Mouse (Mus musculus): ENCODE measurements around the gene Rtkn2. TPM values are rescaled to one million over a fixed set of nuclear protein-coding genes. Genes with fewer than 3 reads are reported as not detected.

Rtkn2 gene
- polyA plus RNA-seq, 1 experiment from 2014 or later: 8.9 TPM

DNA sequence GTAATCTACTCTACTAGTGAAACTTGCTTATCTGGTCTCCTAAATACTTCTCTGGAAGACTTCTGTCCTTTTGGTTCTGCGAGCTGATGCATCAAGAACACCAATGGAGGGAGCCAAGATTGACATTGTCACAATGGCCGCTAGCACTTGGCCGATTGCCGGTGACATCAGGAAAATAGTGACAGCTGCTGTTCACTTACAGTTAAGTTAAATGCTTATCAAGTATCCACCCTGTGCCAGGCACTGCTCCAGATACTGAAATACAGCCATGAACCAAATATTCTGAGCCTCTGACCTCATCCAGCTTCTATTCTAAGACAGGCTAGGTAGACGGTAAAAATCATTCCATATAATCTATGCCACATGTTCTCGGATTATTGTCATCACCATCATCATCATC lies 123.2 kb downstream of the Rtkn2 start:
- no peak for ATAC-seq
- H3K9me3 ChIP-seq: no peaks in the 10 kb centered on the region
- H3K27ac ChIP-seq: no peak overlapping the region
- H3K4me1 ChIP-seq (replicated peaks): peaks cover 40% of the 10 kb centered on the region
- no peak overlapping the region for H3K4me2 ChIP-seq (replicated peaks)
- H3K36me3 ChIP-seq: peaks cover 16% of the 10 kb centered on the region
- WGBS: 97% methylated on average over 6 of the region's 6 CpGs
- H3K9ac ChIP-seq (replicated peaks): no peak overlapping the region
- H3K27me3 ChIP-seq: no peaks in the 10 kb centered on the region
- no peak overlapping the region for H3K4me3 ChIP-seq (replicated peaks)

DNA sequence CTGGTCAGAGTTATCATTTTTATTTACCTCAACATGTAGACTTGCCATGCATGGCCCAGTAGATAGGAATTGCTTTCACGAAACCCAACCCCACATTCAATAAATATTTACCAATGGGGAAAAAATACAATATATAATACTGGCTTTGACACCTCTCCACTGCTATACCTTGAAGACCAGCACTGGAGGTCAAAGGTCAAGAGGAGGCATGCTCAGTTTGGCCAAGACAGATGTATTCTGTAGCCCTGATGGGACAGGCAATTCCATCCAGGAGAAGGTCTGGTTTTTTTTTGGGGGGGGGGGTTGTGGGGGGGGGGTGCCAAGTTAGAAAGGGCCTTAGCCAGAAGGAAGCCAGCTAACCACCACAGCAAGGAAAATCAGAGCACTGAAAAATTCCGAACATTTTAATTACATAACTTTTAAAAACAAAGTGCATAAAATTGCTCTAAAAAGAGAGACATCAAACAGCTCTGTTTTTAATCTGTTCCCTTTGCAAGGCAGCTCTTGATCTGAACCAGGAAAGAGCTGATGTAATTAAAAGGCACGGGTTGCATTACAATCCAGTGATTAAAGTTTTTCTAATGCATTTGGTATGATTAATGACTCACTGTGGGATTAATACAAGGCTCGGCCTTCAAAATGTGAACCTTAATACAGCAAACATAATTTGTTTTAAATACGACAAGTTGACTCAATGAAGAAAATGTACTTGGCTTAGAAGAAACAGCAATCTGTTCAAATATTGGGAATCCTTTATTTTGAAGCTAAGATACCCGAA lies 123.9 kb downstream of the Rtkn2 start:
- Histone ChIP-seq H3K9me3 (no peaks in the 10 kb centered on the region), H3K27me3 (no peaks in the 10 kb centered on the region), H3K4me3 (replicated peaks) (no peak overlapping the region), H3K9ac (replicated peaks) (no peak overlapping the region), H3K4me2 (replicated peaks) (no peak overlapping the region), H3K4me1 (replicated peaks) (peaks cover 43% of the 10 kb centered on the region), H3K27ac (no peak overlapping the region), H3K36me3 (peaks cover 9% of the 10 kb centered on the region)
- WGBS: 82% methylated on average over 6 of the region's 6 CpGs
- ATAC-seq: no peak

DNA sequence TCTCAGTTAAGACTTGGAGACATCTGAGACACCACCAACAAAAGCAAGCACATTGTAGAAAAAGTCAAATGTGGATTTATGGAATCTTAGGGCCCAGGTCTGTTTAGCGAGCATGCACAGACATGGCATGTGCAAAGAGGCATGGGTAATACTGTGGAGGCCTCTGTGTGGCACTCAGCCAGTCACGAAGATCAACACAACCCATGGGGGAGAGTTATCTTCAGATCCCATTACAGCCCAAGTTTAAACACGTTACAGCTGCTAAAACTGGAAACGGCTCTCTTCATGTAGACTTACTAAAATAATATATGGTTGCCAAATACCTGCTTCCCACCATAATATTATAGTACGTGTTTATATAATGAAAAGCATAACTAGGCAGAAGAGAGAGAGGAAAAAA lies 124.6 kb downstream of the Rtkn2 start:
- Histone ChIP-seq H3K4me3 (replicated peaks) (no peak overlapping the region), H3K27me3 (no peaks in the 10 kb centered on the region), H3K9me3 (no peaks in the 10 kb centered on the region), H3K4me1 (replicated peaks) (peaks cover 43% of the 10 kb centered on the region), H3K27ac (peak overlapping the region; percentile 67; the same call in 1 of the 2 replicates), H3K4me2 (replicated peaks) (no peak overlapping the region), H3K9ac (replicated peaks) (no peak overlapping the region), H3K36me3 (peaks cover 5% of the 10 kb centered on the region)
- ATAC-seq: 0 out of 2 replicates have a peak, but pooled peaks have one; percentile 38
- 81% methylated on average over 5 of the region's 5 CpGs for WGBS

DNA sequence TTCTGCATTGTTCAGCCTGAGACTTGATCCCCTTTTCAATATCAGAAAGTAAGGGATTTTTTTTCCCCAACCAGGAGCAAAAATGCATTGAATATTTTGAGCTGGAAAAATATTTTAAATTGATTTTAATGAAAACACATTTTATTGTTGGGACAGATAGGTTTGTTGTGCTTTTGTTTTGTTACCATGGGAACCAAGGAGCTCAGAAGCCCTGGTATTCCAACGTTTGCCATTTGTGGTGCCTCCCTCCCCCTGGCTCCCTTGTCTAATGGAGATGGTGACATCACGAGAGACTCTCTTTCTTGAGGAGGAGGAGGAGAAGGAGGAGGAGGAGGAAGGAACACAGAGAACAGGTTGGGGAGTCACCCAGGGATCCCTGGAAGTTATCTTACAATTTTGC lies 125.1 kb downstream of the Rtkn2 start:
- H3K4me3 ChIP-seq (replicated peaks): no peak overlapping the region
- H3K9ac ChIP-seq (replicated peaks): no peak overlapping the region
- no peak overlapping the region for H3K4me2 ChIP-seq (replicated peaks)
- peaks cover 43% of the 10 kb centered on the region for H3K4me1 ChIP-seq (replicated peaks)
- no peaks in the 10 kb centered on the region for H3K9me3 ChIP-seq
- no peak for ATAC-seq
- no peaks in the 10 kb centered on the region for H3K27me3 ChIP-seq
- 2% methylated on average over 2 of the region's 2 CpGs for WGBS
- H3K36me3 ChIP-seq: peaks cover 5% of the 10 kb centered on the region
- peak overlapping the region; percentile 84 for H3K27ac ChIP-seq

DNA sequence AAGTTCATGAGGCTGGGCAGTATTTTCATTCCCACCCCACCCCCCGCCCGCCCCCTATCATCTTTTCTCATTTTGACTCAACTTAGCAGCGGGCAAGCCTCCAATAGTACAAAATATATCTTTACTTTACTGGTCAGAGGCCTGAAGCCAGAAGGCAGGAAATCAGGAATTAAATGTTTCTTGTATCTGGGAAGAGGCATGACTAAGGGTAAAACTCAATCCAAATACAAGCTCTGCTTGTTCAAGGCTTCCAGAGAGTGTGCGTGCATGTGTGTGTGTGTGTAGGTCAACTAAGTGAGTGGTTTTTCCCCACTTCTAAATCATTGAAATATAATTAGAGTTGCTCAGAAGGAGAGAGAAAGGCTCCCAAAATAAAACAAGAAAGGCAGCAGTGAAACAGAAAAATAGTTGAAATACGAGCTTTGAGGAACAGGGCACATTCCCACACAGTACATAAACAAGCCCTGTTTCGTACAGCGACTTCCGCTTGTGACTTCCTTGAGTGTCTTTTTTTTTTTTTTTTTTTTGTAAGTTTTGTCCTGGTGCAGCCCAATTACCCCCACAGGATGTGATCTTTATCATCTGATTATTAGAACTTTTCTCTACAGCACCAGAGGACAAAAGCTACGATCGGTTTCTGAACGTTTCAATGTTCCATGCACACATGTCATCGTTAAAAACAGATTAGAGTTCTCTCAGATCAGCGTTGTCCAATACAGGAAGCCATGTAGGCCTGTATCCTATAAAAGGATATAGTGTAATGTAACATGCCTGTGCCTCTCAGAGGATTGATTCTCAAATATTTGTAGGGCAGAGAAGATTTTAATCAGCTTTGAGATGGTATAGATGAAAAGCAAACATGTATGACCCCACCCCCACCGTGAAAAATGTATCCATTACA lies 125.8 kb downstream of the Rtkn2 start:
- no peak overlapping the region for H3K4me3 ChIP-seq (replicated peaks)
- 67% methylated on average over 14 of the region's 14 CpGs for WGBS
- no peaks in the 10 kb centered on the region for H3K27me3 ChIP-seq
- ATAC-seq: no peak
- no peaks in the 10 kb centered on the region for H3K9me3 ChIP-seq
- H3K4me1 ChIP-seq (replicated peaks): peaks cover 43% of the 10 kb centered on the region
- peak overlapping the region; percentile 84 for H3K27ac ChIP-seq
- H3K36me3 ChIP-seq: peaks cover 5% of the 10 kb centered on the region
- H3K4me2 ChIP-seq (replicated peaks): no peak overlapping the region
- H3K9ac ChIP-seq (replicated peaks): no peak overlapping the region

DNA sequence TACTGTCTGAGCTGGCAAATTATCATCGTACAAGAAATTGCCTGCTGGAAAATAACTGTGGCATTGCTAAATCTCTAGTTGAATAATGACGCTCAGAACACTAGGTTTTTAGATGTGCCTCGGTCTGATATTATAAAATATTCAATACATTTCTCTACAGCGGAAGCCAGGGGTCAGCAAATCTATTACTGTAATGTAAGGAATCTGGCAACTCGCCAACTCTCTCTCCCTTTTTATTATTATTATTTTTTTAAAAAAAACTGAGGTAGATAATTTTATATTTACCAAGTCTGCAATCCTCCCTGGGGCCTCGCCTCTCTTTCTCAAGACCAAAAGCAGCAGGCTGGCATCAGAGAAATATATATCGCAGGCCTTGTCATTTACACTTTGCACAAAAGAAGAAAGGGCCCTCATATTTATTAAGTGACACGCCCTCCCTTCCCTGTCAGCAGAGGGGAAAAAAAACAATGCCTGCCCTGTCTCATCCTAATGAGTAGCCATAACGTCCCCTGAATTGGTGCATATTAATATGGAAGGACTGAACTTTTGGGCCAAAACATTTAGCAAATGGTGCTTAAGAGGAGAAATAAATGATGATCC lies 127.1 kb downstream of the Rtkn2 start:
- Histone ChIP-seq H3K27ac (peak overlapping the region; percentile 84), H3K36me3 (no peaks in the 10 kb centered on the region), H3K27me3 (no peaks in the 10 kb centered on the region), H3K4me3 (replicated peaks) (no peak overlapping the region), H3K9ac (replicated peaks) (0 out of 2 replicates have a peak overlapping the region, but pooled peaks have one; percentile 23), H3K4me1 (replicated peaks) (peaks cover 46% of the 10 kb centered on the region), H3K4me2 (replicated peaks) (no peak overlapping the region), H3K9me3 (no peaks in the 10 kb centered on the region)
- ATAC-seq: no peak; the same call in 1 of the 2 replicates
- 40% methylated on average over 9 of the region's 9 CpGs for WGBS

DNA sequence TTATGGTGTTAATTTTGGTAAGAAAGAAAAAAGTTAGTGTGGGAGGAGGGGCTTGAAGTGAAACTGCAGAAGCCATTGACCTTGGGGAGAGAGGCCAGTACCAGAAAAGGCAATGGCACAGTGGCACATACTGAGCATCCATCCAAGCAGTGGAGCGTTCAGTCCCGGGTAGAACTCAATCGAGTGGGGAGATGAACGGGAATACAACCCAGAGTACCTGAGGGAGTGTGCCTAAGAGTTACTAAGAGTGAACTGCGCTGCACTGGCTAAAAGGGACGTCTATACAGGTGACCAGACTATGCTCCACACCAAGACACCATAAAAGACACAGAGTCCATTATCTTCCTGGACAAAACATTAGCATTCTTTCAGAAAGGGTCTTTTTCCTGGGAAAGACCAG lies 128.3 kb downstream of the Rtkn2 start:
- H3K27ac ChIP-seq: peak overlapping the region; percentile 84; the same call in 1 of the 2 replicates

More for the DNA sequence above, 128.3 kb downstream of the Rtkn2 start:
- Histone ChIP-seq H3K36me3 (no peaks in the 10 kb centered on the region), H3K27me3 (no peaks in the 10 kb centered on the region), H3K9ac (replicated peaks) (no peak overlapping the region), H3K4me3 (replicated peaks) (no peak overlapping the region), H3K4me2 (replicated peaks) (no peak overlapping the region), H3K9me3 (no peaks in the 10 kb centered on the region), H3K4me1 (replicated peaks) (peaks cover 46% of the 10 kb centered on the region)
- ATAC-seq: no peak
- WGBS: 84% methylated on average over 6 of the region's 6 CpGs

Other genes with a start within 250 kb of the Rtkn2 start
- 2.7 and 3.0 TPM in 2 replicates for gene Zfp365, start 66.9 kb upstream of the Rtkn2 start, polyA plus RNA-seq (2015; fragmentation: Nextera tagmentation; extraction: Ambion mirVana)

All from midbrain, embryonic 13.5 days (tissue).